Mouse (Mus musculus) thymus, adult 2 months (tissue): ENCODE data around the gene H2-Q1.
"Not testable (repeated sequence)": the region's sequence is repeated elsewhere in the genome, so short reads cannot be mapped to it uniquely, and the experiment has no call there.

ENCODE experiments used
- CTCF ChIP-seq: fragments of 200-500 bp; IDR thresholded peaks from 2 replicates; pipeline ENCODE4 v1.5.1; 2012; ENCODE audit warnings: mild to moderate bottlenecking, control low read depth, low read length, moderate library complexity, borderline replicate concordance; ENCODE audit not compliant: control insufficient read depth, poor library complexity, insufficient read depth; ENCODE audit errors: extremely low read depth
- POLR2A ChIP-seq: fragments of 200-500 bp; IDR thresholded peaks from 2 replicates; pipeline ENCODE4 v1.6.1; 2012; ENCODE audit warnings: mild to moderate bottlenecking, low read length, control low read depth, moderate library complexity; ENCODE audit not compliant: control insufficient read depth, poor library complexity, insufficient read depth; ENCODE audit errors: extremely low read depth

DNA sequence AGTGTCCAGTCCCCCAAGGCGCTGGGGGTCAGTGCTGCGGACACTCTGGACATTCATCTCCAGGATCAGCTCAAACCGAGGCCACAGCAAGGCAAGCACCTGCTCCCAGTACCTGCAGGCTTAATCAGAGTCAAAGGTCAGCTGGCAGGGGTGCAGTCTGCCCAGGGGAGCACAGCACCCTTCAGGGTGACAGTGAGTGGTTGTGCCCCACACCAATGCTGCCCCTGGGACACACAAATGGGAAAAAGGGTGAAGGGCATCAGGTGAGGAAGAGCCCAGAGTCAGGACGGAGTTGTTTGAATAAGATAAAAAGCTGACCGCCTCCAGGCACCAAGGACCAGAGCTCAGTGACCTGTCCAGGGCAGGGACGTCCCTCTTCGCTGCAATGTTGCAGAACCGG lies 15.3 kb upstream of the H2-Q1 start:
- not testable (repeated sequence) for TF ChIP-seq POLR2A, CTCF
